Mouse (Mus musculus): ENCODE results near the gene Fbln2.
"Not testable (repeated sequence)": the region's sequence is repeated elsewhere in the genome, so short reads cannot be mapped to it uniquely, and the experiment has no call there.

Fbln2 gene

DNA sequence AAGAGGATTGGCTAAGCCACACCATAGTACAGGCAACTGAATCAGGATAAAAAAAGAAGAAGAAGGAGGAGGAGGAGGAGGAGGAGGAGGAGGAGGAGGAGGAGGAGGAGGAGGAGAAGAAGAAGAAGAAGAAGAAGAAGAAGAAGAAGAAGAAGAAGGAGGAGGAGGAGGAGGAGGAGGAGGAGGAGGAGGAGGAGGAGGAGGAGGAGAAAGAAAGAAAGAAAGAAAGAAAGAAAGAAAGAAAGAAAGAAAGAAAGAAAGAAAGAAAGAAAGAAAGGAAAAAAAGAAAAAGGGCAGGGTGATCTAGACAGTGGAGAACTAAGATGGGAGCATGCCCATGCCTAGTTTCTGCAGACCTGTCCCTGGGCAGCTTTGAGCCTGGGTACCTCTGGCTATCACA lies at the start of gene Fbln2:
Gene Fbln2, plus strand, starts transcription at position 301 of the 400 bp plus-strand sequence.
- DNase-seq, result not testable (repeated sequence)

- peak; percentile 25 for DNase-seq
Measured at GRCm38 (mm10) chr6:91163195-91163911, 48.9 kb upstream of the Fbln2 start.

GRCm38 (mm10) chr6:91164584-91164983 lies 47.7 kb upstream of the Fbln2 start:
- no peak for DNase-seq

- peak; percentile 75 for DNase-seq
Measured at GRCm38 (mm10) chr6:91165210-91165609, 47.0 kb upstream of the Fbln2 start.

DNA sequence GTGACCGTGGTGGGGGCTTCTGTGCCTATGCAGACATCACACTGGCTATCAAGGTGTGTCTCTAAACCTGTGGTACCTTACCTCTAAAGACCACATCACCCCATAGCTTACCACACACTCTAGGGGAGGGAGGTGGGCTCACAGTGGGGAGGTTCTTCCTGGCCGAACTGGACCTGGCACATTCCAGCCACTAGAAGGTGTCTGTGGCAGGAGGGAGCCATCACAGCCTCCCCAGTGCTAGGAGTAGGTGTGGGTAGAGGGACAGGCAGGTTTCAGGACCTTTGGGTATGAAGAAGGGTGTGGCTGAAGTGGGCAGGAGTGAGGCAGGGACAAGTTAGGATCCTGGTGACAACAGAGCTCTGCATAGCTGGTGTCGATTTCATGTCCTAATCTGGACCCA lies 44.4 kb upstream of the Fbln2 start:
- no peak for DNase-seq

- DNase-seq, result no peak
Measured at GRCm38 (mm10) chr6:91169129-91169528, 43.1 kb upstream of the Fbln2 start.

- DNase-seq, result no peak
Measured at GRCm38 (mm10) chr6:91171396-91171895, 40.8 kb upstream of the Fbln2 start.

GRCm38 (mm10) chr6:91172381-91172780 lies 39.9 kb upstream of the Fbln2 start:
- no peak for DNase-seq

DNA sequence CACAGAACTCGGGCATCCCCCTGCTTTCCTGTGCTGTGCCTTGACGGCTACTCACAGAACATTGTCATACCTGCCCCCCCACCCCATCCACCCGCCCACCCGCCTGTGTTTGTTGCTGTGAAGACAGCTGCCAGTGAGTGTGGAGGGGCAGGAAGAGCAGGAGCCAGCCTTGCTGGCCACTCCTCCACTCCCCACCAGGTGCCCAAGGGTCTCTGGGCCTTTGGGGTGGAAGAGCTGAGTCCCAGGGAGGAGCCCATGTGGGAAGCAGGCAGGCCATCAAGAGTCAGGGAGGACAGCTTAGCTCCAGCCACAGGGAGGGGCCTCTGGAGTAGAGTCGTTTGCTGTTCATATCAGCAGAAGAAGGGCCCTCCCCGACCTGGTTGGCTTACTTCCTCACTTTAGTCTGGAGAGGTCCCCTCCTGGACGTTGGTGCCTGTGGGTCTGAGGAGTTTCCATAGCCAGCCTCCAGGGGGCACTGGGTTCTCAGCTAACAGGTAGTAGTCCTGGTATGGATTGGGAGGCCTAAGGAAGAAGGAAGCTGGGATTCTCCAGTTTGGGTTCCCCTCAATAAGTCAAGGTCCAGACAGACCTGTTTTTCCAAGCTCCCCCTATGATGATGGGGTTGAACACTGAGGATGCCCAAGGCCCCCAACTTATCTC lies 38.9 kb upstream of the Fbln2 start:
- DNase-seq, result peak; percentile 42

GRCm38 (mm10) chr6:91174211-91174610 lies 38.0 kb upstream of the Fbln2 start:
- no peak for DNase-seq

- DNase-seq, result no peak
Measured at GRCm38 (mm10) chr6:91180767-91181171, 31.5 kb upstream of the Fbln2 start.

GRCm38 (mm10) chr6:91181320-91181719 lies 30.9 kb upstream of the Fbln2 start:
- peak; percentile 30 for DNase-seq

GRCm38 (mm10) chr6:91182075-91182490 lies 30.2 kb upstream of the Fbln2 start:
- DNase-seq, result no peak

DNA sequence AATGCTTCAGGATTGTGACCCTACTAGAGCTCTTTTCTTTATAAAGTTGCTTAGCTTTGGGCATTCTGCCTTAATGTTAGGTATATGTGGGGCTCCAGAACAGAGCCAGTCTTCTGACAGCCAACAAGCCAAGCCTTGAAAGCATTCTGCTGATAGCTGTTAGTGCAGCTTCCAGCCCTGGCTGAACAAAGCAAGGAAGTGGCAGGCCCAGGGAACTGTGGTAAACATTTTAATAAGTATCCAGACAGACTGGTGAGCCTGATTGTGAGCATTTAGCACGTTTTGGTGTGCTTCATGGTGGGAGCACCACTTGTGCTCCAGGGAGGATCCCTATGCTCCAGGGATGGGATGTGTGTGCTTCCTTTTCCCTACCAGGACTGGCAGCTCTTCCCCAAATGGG lies 29.2 kb upstream of the Fbln2 start:
- no peak for DNase-seq

DNA sequence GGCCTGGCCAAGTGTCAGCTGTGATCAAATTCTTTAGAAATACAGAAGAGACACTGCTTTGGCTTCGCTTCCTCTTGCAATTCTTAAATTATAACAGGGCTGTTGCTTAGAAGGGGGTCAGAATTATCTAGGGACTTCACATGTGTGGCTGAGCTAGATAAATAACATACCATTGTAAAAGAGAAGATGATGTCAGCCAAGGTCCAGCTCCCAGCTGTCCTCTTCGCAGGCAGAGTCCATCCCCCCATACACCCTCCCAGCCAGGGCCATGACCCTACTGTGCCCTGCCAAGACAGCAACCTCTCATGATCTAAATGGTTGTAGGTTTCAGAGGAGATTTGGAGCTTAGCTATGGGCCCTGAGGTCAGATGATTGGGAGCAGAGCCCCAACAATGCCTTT lies 28.3 kb upstream of the Fbln2 start:
- no peak for DNase-seq

DNA sequence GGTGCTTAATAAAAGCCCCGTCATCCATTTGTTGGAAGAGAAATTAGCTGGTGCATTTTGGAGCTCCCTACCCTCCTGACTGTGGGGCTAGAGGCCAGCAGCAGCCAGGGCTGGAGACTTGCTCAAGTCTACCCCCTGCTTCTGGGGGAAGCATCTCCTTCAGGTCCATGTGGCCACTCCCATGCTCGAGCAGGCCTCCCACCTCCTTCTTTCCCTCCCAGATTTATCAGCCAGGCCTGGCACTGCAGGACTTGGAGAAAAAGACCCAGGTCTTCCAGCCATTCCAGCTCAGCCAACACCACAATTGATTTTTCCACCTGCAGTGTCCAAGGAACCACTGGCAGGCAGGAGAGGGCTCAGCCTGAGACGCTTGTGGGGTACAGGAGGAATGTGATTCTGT lies 27.5 kb upstream of the Fbln2 start:
- no peak for DNase-seq

DNA sequence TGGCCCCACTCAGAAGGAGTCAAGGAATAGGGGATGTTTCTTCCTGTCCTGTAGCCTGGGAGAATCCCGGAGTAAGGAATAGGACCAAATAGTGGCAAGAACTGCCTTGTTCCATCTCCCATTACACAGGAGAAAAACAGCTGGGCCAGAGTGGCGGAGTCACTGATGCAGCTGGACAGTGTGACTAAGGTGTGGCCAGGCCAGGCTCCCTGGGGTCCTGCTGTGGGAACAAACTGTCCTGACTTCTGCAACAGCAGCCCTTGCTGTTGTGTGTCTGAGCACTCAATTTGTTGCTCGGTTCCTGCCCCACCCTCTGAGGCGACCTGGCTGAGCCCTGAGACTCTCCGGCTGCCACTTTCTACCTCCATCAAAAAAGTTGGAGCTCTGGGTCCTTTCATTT lies 26.8 kb upstream of the Fbln2 start:
- no peak for DNase-seq

GRCm38 (mm10) chr6:91186161-91186931 lies 25.9 kb upstream of the Fbln2 start:
- no peak for DNase-seq

DNA sequence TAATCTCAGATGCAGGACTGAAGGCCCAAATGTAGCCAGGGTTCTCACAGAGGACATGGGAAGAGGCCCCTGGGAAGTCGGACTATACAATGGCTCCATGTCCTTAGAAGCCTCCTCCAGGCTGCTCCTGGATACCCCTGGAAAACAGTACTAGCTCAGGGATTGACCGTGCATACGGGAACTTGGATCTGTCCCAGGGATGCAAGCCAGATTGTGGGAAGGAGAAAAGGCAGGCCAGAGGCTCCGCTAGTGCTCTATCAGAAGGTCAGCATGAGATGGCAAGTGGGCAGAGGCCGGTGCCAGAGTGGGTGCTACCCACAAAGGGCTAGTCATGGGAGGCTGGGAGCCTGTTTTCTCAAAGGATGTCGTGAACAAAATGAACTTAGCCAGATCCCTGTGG lies 25.3 kb upstream of the Fbln2 start:
- DNase-seq, result no peak

- DNase-seq, result no peak
Measured at GRCm38 (mm10) chr6:91187871-91188270, 24.4 kb upstream of the Fbln2 start.

DNA sequence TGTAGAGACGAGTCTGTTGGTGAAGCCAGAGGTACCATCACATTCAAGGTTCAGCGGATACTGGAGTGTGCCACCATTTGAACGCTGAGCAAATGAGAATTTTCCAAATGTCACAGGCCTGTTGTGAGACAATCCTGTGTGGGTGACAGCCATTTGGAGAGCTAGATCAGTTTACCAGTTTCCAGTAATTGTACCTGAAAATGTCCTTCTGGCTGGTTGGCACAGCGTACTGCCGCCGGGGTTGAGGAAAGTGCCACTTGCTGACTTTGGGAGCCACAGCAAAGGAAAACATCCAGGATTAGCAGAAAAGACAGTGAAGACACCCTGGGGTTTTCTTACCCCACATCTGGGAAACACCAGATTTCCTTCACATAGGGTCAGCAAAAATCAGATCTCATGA lies 22.3 kb upstream of the Fbln2 start:
- peak; percentile 59 for DNase-seq

- DNase-seq, result no peak
Measured at GRCm38 (mm10) chr6:91191465-91191864, 20.8 kb upstream of the Fbln2 start.

DNA sequence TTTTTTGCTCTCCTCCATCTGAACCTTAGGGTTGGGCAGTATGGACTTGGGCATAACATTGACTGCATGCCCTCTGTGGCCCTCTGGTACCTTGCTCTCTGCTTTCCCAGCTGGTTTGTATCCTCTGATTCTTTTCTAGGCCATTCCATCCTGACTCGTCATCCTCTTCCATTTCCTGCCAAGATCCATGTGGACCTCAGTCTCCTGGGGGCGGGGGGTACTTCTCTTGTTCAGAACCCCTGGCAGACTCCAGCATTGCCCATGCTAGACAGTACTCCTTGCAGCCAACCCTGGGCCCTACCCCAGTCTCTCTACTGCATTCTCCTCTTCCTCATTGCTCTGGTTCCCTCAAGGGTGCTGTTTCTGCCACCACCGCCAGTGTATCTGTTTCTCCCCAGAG lies 19.8 kb upstream of the Fbln2 start:
- DNase-seq, result no peak

Data from cerebellum, adult 11-12 months (tissue).